Mouse (Mus musculus) kidney, embryonic 16.5 days (tissue): Measurements from ENCODE around the gene Krr1. TPM values are rescaled to one million over a fixed set of nuclear protein-coding genes. Genes with fewer than 3 reads are reported as not detected.
A peak's percentile ranks its signal among the peaks of the same experiment; 100 is the strongest.

ENCODE experiments used
- ATAC-seq: fragments of 200-750 bp; cut with Nextera tagmentation; 2 replicates; pipeline ENCODE4 v1.8.0; 2017; ENCODE audit warnings: moderate TSS enrichment; ENCODE audit not compliant: low FRiP score, low TSS enrichment
- H3K27ac ChIP-seq: fragments of 300-500 bp; sonication (generic); 2 replicates; pipeline ENCODE4 v1.5.1; 2014; ENCODE audit warnings: low read length
- H3K27me3 ChIP-seq: fragments of 300-500 bp; sonication (generic); 2 replicates; pipeline ENCODE4 v1.6.1; 2014; ENCODE audit warnings: low read length, control low read depth, mixed read lengths; ENCODE audit not compliant: insufficient read depth
- H3K36me3 ChIP-seq: fragments of 300-500 bp; sonication (generic); 2 replicates; pipeline ENCODE4 v1.6.1; 2014; ENCODE audit warnings: low read length, control low read depth, mixed read lengths; ENCODE audit not compliant: insufficient read depth
- H3K4me1 ChIP-seq: fragments of 300-500 bp; sonication (generic); 2 replicates; pipeline ENCODE4 v1.6.1; 2014; ENCODE audit warnings: low read length, control low read depth, mixed read lengths; ENCODE audit not compliant: insufficient read depth
- H3K4me2 ChIP-seq: fragments of 300-500 bp; sonication (generic); replicated peaks from 2 replicates; pipeline ENCODE4 v1.6.1; 2014; ENCODE audit warnings: low read depth, low read length
- H3K4me3 ChIP-seq: fragments of 300-500 bp; sonication (generic); 2 replicates; pipeline ENCODE4 v1.5.1; 2014; ENCODE audit warnings: mild to moderate bottlenecking, low read length
- H3K9ac ChIP-seq: fragments of 300-500 bp; sonication (generic); replicated peaks from 2 replicates; pipeline ENCODE4 v1.6.1; 2014; ENCODE audit warnings: low read length
- H3K9me3 ChIP-seq: fragments of 300-500 bp; sonication (generic); 2 replicates; pipeline ENCODE4 v1.6.1; 2016; ENCODE audit warnings: low read length, control low read depth
- WGBS: fragments of 180-500 bp; shearing (Covaris S2); extraction: QIAGEN DNeasy Blood & Tissue Kit; methylation state at CpG from one replicate; pipeline ENCODE4 v1.1.7; 2014; 5-methylcytosine and 5-hydroxymethylcytosine counted together
- polyA plus RNA-seq: library from polyadenylated mRNA; unstranded; fragments of >200 nt; fragmentation: Nextera tagmentation; extraction: Ambion mirVana; gene quantifications from 2 replicates; pipeline ENCODE4 v1.2.1, GENCODE M21; 2015

Krr1 gene
- polyA plus RNA-seq, 1 experiment from 2014 or later = 49.2 TPM

GRCm38 (mm10) chr10:111960459-111960858 lies 12.0 kb upstream of the Krr1 start:
- 78% methylated on average over 6 of the region's 6 CpGs for WGBS
- Histone ChIP-seq H3K9me3 (no peaks in the 10 kb centered on the region), H3K27ac (no peak overlapping the region), H3K9ac (no peak overlapping the region), H3K36me3 (no peaks in the 10 kb centered on the region), H3K4me3 (no peak overlapping the region), H3K4me2 (no peak overlapping the region), H3K4me1 (no peaks in the 10 kb centered on the region), H3K27me3 (no peaks in the 10 kb centered on the region)
- no peak for ATAC-seq

- Histone ChIP-seq H3K27me3 (no peaks in the 10 kb centered on the region), H3K9me3 (peaks cover 3% of the 10 kb centered on the region; the same call in 1 of the 2 replicates), H3K4me1 (no peaks in the 10 kb centered on the region), H3K4me2 (no peak overlapping the region), H3K9ac (no peak overlapping the region), H3K27ac (no peak overlapping the region), H3K36me3 (no peaks in the 10 kb centered on the region), H3K4me3 (no peak overlapping the region)
- no peak for ATAC-seq
- 59% methylated on average over 4 of the region's 4 CpGs for WGBS
Measured at GRCm38 (mm10) chr10:111966394-111966793, 6.1 kb upstream of the Krr1 start.

GRCm38 (mm10) chr10:111971929-111972328 lies 535 bp upstream of the Krr1 start:
- Histone ChIP-seq H3K9ac (no peak overlapping the region), H3K4me3 (peak overlapping the region; percentile 85; the same call in 1 of the 2 replicates), H3K36me3 (no peaks in the 10 kb centered on the region; the same call in 1 of the 2 replicates), H3K27ac (no peak overlapping the region), H3K9me3 (peaks cover 3% of the 10 kb centered on the region; the same call in 1 of the 2 replicates), H3K4me2 (peak overlapping the region; percentile 37; the same call in 1 of the 2 replicates), H3K27me3 (no peaks in the 10 kb centered on the region), H3K4me1 (peaks cover 8% of the 10 kb centered on the region)
- ATAC-seq = 0 out of 2 replicates have a peak, but pooled peaks have one; percentile 37
- WGBS = 83% methylated on average over 3 of the region's 3 CpGs

GRCm38 (mm10) chr10:111977584-111977983 lies 5.1 kb downstream of the Krr1 start:
- WGBS = 46% methylated on average over 5 of the region's 5 CpGs
- Histone ChIP-seq H3K9ac (no peak overlapping the region), H3K4me2 (no peak overlapping the region), H3K27ac (no peak overlapping the region), H3K27me3 (no peaks in the 10 kb centered on the region), H3K4me3 (no peak overlapping the region), H3K4me1 (peaks cover 8% of the 10 kb centered on the region), H3K9me3 (no peaks in the 10 kb centered on the region), H3K36me3 (peaks cover 26% of the 10 kb centered on the region)
- no peak for ATAC-seq

- WGBS = 89% methylated on average over 5 of the region's 5 CpGs
- Histone ChIP-seq H3K4me1 (no peaks in the 10 kb centered on the region), H3K27me3 (no peaks in the 10 kb centered on the region), H3K36me3 (peaks cover 67% of the 10 kb centered on the region), H3K4me3 (no peak overlapping the region), H3K9ac (no peak overlapping the region), H3K27ac (no peak overlapping the region), H3K9me3 (no peaks in the 10 kb centered on the region), H3K4me2 (no peak overlapping the region)
- no peak for ATAC-seq
Measured at GRCm38 (mm10) chr10:111983070-111983469, 10.6 kb downstream of the Krr1 start.

GRCm38 (mm10) chr10:111986453-111986852 lies 14.0 kb downstream of the Krr1 start:
- peaks cover 46% of the 10 kb centered on the region for H3K36me3 ChIP-seq
- 78% methylated on average over 6 of the region's 6 CpGs for WGBS
- ATAC-seq = no peak

GRCm38 (mm10) chr10:111995803-111996548 lies 23.5 kb downstream of the Krr1 start:
- Histone ChIP-seq H3K27me3 (no peaks in the 10 kb centered on the region), H3K27ac (no peak overlapping the region), H3K9me3 (no peaks in the 10 kb centered on the region), H3K4me2 (no peak overlapping the region), H3K4me3 (no peak overlapping the region), H3K9ac (no peak overlapping the region), H3K4me1 (no peaks in the 10 kb centered on the region), H3K36me3 (no peaks in the 10 kb centered on the region)
- ATAC-seq = no peak
- WGBS = 87% methylated on average over 11 of the region's 11 CpGs

More at GRCm38 (mm10) chr10:111986453-111986852, 14.0 kb downstream of the Krr1 start:
- Histone ChIP-seq H3K9ac (no peak overlapping the region), H3K9me3 (no peaks in the 10 kb centered on the region), H3K4me2 (no peak overlapping the region), H3K4me1 (no peaks in the 10 kb centered on the region), H3K27me3 (no peaks in the 10 kb centered on the region), H3K27ac (no peak overlapping the region), H3K4me3 (no peak overlapping the region)

GRCm38 (mm10) chr10:111996549-111996904 lies 24.1 kb downstream of the Krr1 start:
- no peak overlapping the region for H3K9ac ChIP-seq
- WGBS = 88% methylated on average over 7 of the region's 7 CpGs
- no peak overlapping the region for H3K4me3 ChIP-seq
- no peak overlapping the region for H3K4me2 ChIP-seq
- no peaks in the 10 kb centered on the region for H3K9me3 ChIP-seq
- H3K27ac ChIP-seq = no peak overlapping the region
- H3K4me1 ChIP-seq = no peaks in the 10 kb centered on the region
- ATAC-seq = no peak
- H3K27me3 ChIP-seq = no peaks in the 10 kb centered on the region
- H3K36me3 ChIP-seq = no peaks in the 10 kb centered on the region

- no peak overlapping the region for H3K4me2 ChIP-seq
- H3K9ac ChIP-seq = no peak overlapping the region
- H3K4me1 ChIP-seq = no peaks in the 10 kb centered on the region
- no peaks in the 10 kb centered on the region for H3K9me3 ChIP-seq
- H3K4me3 ChIP-seq = no peak overlapping the region
- 67% methylated on average over 8 of the region's 8 CpGs for WGBS
- no peak for ATAC-seq
- no peaks in the 10 kb centered on the region for H3K27me3 ChIP-seq
- no peaks in the 10 kb centered on the region for H3K36me3 ChIP-seq
- no peak overlapping the region for H3K27ac ChIP-seq
Measured at GRCm38 (mm10) chr10:111996911-111997347, 24.5 kb downstream of the Krr1 start.

GRCm38 (mm10) chr10:111997671-111998070 lies 25.2 kb downstream of the Krr1 start:
- Histone ChIP-seq H3K4me3 (no peak overlapping the region), H3K27ac (no peak overlapping the region)

More at GRCm38 (mm10) chr10:111997671-111998070, 25.2 kb downstream of the Krr1 start:
- Histone ChIP-seq H3K4me2 (no peak overlapping the region), H3K9ac (no peak overlapping the region), H3K36me3 (no peaks in the 10 kb centered on the region), H3K4me1 (no peaks in the 10 kb centered on the region), H3K9me3 (no peaks in the 10 kb centered on the region), H3K27me3 (no peaks in the 10 kb centered on the region)
- ATAC-seq = no peak
